Mouse (Mus musculus) hindbrain, embryonic 12.5 days (tissue): ENCODE results near the gene Phox2a. TPM values are rescaled to one million over a fixed set of nuclear protein-coding genes. Genes with fewer than 3 reads are reported as not detected.

Source experiments
- ATAC-seq: fragments of 200-750 bp; cut with Nextera tagmentation; 2 replicates; pipeline ENCODE4 v1.8.0; 2017; ENCODE audit warnings: moderate TSS enrichment; ENCODE audit not compliant: low FRiP score
- H3K27ac ChIP-seq: fragments of 300-500 bp; sonication (generic); 2 replicates; pipeline ENCODE4 v1.5.1; 2016; ENCODE audit warnings: mild to moderate bottlenecking
- H3K27me3 ChIP-seq: fragments of 300-500 bp; sonication (generic); 2 replicates; pipeline ENCODE4 v1.6.1; 2016; ENCODE audit warnings: mild to moderate bottlenecking
- H3K36me3 ChIP-seq: fragments of 300-500 bp; sonication (generic); 2 replicates; pipeline ENCODE4 v1.6.1; 2016; ENCODE audit warnings: mild to moderate bottlenecking
- H3K4me1 ChIP-seq: fragments of 300-500 bp; sonication (generic); 2 replicates; pipeline ENCODE4 v1.6.1; 2016
- H3K4me2 ChIP-seq: fragments of 300-500 bp; sonication (generic); replicated peaks from 2 replicates; pipeline ENCODE4 v1.6.1; 2016; ENCODE audit warnings: mild to moderate bottlenecking
- H3K4me3 ChIP-seq: fragments of 300-500 bp; sonication (generic); 2 replicates; pipeline ENCODE4 v1.5.1; 2016; ENCODE audit warnings: mild to moderate bottlenecking
- H3K9ac ChIP-seq: fragments of 300-500 bp; sonication (generic); 2 replicates; pipeline ENCODE4 v1.6.1; 2016; ENCODE audit warnings: mild to moderate bottlenecking, moderate library complexity
- H3K9me3 ChIP-seq: fragments of 300-500 bp; sonication (generic); replicated peaks from 2 replicates; pipeline ENCODE4 v1.6.1; 2016; ENCODE audit warnings: mild to moderate bottlenecking
- WGBS: fragments of 180-500 bp; shearing (Covaris S2); methylation state at CpG from one replicate; pipeline ENCODE4 v1.1.7; 2016; 5-methylcytosine and 5-hydroxymethylcytosine counted together
- polyA plus RNA-seq: library from polyadenylated mRNA; unstranded; fragments of >200 nt; fragmentation: Nextera tagmentation; extraction: Ambion mirVana; gene quantifications from 2 replicates; pipeline ENCODE4 v1.2.1, GENCODE M21; 2016

Phox2a gene
- polyA plus RNA-seq, result 3.8 and 4.4 TPM in 2 replicates

DNA sequence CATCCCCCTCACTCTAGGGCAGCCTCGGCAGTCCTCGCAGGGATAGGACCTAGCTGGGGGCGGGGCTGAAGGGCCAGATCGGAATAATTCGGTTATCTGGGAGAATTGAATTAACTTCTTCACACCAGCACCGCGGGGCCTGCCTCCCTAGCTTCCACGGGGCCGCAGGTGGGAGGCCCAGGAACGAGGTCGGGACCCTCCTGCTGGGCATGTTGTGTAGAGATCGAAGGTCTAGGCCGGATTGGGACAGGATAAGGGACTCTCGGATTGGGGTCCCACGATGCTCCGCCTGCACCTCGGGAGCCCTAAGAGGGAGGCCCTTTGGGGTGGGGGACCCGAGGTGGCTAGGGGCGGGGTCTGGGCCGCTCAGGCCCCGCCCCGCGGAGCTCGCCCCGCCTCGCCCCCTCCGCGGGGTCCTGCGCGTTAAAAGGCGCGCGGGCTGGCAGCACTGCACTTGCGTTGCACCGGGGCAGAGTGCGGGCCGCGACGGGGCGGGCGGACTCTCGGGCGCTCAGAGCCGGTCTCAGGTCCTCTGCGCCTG lies at the start of gene Phox2a:
Gene Phox2a, plus strand, starts transcription at position 453 of the 541 bp plus-strand sequence.
- Histone ChIP-seq H3K9ac (peak within 1 kb of the TSS; percentile 46), H3K27me3 (peaks cover 69% of the 10 kb centered on the region), H3K27ac (no peak within 1 kb of the TSS), H3K36me3 (no peaks in the 10 kb centered on the region), H3K9me3 (no peaks in the 10 kb centered on the region), H3K4me3 (peak within 1 kb of the TSS; percentile 32), H3K4me1 (peaks cover 30% of the 10 kb centered on the region), H3K4me2 (peak within 1 kb of the TSS; percentile 50)
- WGBS, result 1% methylated on average over 44 of the region's 45 CpGs
- peak; percentile 52; the same call in 1 of the 2 replicates for ATAC-seq

GRCm38 (mm10) chr7:101770051-101770450 lies 48.1 kb upstream of the Phox2a start:
- 0 out of 2 replicates have a peak overlapping the region, but pooled peaks have one; percentile 30 for H3K27ac ChIP-seq
- peaks cover 25% of the 10 kb centered on the region for H3K4me1 ChIP-seq
- WGBS, result 77% methylated on average over 7 of the region's 7 CpGs
- ATAC-seq, result no peak
- H3K36me3 ChIP-seq, result peaks cover 7% of the 10 kb centered on the region; the same call in 1 of the 2 replicates
- H3K9ac ChIP-seq, result no peak overlapping the region
- H3K27me3 ChIP-seq, result no peaks in the 10 kb centered on the region
- H3K4me3 ChIP-seq, result no peak overlapping the region
- H3K9me3 ChIP-seq, result no peaks in the 10 kb centered on the region
- H3K4me2 ChIP-seq, result no peak overlapping the region

- Histone ChIP-seq H3K36me3 (peaks cover 7% of the 10 kb centered on the region; the same call in 1 of the 2 replicates), H3K4me3 (no peak overlapping the region), H3K9me3 (no peaks in the 10 kb centered on the region), H3K4me2 (no peak overlapping the region), H3K9ac (no peak overlapping the region), H3K27me3 (no peaks in the 10 kb centered on the region), H3K27ac (no peak overlapping the region), H3K4me1 (peaks cover 25% of the 10 kb centered on the region)
- 70% methylated on average over 1 of the region's 1 CpGs for WGBS
- no peak for ATAC-seq
Observed at GRCm38 (mm10) chr7:101771604-101772003, 46.5 kb upstream of the Phox2a start.

DNA sequence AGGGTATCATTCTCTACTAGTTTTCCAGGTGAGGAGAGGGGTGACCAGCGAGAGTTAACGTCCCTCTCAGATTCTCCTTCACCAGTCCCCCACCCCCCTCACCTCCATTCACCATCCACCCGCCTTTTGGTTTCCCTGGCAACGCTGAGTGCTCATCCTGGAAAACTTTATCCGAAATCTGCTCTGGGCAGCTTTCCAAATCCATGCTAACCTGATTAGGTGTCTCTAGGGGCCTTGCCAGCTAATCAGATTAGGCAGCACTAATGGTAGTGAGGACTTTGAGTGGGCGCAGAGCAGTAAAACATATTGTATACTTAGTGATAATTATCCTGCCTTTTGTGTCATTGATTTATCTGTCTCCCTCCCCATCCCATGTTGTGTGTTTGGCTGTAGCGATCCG lies 45.4 kb upstream of the Phox2a start:
- Histone ChIP-seq H3K4me2 (no peak overlapping the region), H3K4me1 (peaks cover 25% of the 10 kb centered on the region), H3K27me3 (no peaks in the 10 kb centered on the region), H3K27ac (no peak overlapping the region), H3K36me3 (peaks cover 7% of the 10 kb centered on the region; the same call in 1 of the 2 replicates), H3K9me3 (no peaks in the 10 kb centered on the region), H3K9ac (no peak overlapping the region), H3K4me3 (no peak overlapping the region)
- no peak for ATAC-seq
- 58% methylated on average over 8 of the region's 8 CpGs for WGBS

DNA sequence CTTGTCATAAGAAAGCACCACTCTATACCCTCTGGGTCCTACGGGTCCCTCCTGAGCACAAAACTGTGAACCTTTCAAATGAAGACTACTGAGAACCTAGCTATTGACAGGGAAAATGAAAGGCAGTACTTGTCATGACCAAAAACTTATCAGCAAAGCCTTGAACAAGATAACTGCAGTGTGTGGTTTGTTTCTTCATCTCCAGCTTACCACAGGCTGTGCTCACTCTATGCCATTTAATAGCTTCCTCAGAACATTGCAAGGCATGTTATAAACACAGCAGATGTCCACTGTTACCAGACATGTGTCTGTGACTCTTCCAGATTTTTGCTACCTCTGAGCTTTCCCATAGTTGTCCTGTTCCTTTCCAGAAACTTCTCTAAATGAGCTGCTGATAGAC lies 41.1 kb upstream of the Phox2a start:
- H3K4me2 ChIP-seq, result no peak overlapping the region
- ATAC-seq, result no peak
- WGBS, result 95% methylated on average over 1 of the region's 1 CpGs
- H3K27ac ChIP-seq, result no peak overlapping the region
- H3K4me3 ChIP-seq, result no peak overlapping the region
- no peaks in the 10 kb centered on the region for H3K27me3 ChIP-seq
- H3K4me1 ChIP-seq, result peaks cover 11% of the 10 kb centered on the region
- peaks cover 33% of the 10 kb centered on the region for H3K36me3 ChIP-seq
- no peak overlapping the region for H3K9ac ChIP-seq
- H3K9me3 ChIP-seq, result no peaks in the 10 kb centered on the region

DNA sequence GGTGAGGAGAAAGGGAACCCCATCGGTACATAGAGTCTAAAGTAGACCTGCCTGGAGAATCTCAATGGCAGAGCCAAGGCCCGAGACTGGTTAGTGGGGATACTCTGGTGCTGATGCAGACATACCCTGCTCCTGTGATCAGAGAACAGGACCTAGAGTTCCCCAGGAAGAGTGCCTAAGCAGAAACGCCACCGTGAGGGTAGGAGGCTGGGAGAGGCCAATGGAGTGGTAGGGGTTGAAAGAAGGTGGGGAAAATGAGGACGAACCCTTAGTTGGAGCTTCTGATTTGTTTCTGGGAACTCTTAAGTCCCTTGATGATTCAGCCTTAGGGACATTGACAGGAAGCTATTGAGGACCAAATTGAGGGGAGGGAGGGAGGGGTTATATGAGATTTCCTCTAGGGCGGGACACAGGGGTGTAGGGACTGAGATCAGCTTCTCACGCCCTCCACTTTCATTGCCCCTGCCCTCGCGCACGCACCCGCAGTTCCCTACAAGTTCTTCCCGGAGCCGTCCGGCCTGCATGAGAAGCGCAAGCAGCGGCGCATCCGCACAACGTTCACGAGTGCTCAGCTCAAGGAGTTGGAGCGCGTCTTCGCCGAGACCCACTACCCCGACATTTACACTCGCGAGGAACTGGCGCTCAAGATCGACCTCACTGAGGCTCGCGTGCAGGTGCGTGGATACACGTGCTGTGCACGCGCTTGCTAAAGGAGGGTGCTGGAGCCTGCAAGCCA lies 2.4 kb downstream of the Phox2a start:
- Histone ChIP-seq H3K4me2 (peak overlapping the region; percentile 69), H3K27ac (no peak overlapping the region), H3K9me3 (no peaks in the 10 kb centered on the region), H3K27me3 (peaks cover 84% of the 10 kb centered on the region), H3K4me1 (peaks cover 30% of the 10 kb centered on the region), H3K9ac (no peak overlapping the region), H3K4me3 (peak overlapping the region; percentile 38), H3K36me3 (peaks cover 9% of the 10 kb centered on the region)
- ATAC-seq, result no peak
- 3% methylated on average over 35 of the region's 35 CpGs for WGBS

- peaks cover 23% of the 10 kb centered on the region for H3K36me3 ChIP-seq
- WGBS, result under 1% methylated on average over 70 of the region's 71 CpGs
- no peaks in the 10 kb centered on the region for H3K9me3 ChIP-seq
- H3K4me2 ChIP-seq, result peak overlapping the region; percentile 69
- peak overlapping the region; percentile 38 for H3K4me3 ChIP-seq
- H3K27me3 ChIP-seq, result peaks cover 76% of the 10 kb centered on the region
- no peak overlapping the region for H3K27ac ChIP-seq
- ATAC-seq, result peak; percentile 57
- H3K9ac ChIP-seq, result peak overlapping the region; percentile 47
- peaks cover 30% of the 10 kb centered on the region for H3K4me1 ChIP-seq
Observed at GRCm38 (mm10) chr7:101821571-101822501, 3.7 kb downstream of the Phox2a start.

- Histone ChIP-seq H3K27me3 (peaks cover 63% of the 10 kb centered on the region), H3K9ac (no peak overlapping the region), H3K27ac (no peak overlapping the region), H3K4me1 (peaks cover 25% of the 10 kb centered on the region), H3K4me3 (no peak overlapping the region), H3K36me3 (peaks cover 35% of the 10 kb centered on the region), H3K9me3 (no peaks in the 10 kb centered on the region), H3K4me2 (no peak overlapping the region)
- peak; percentile 26; the same call in 1 of the 2 replicates for ATAC-seq
- WGBS, result 31% methylated on average over 27 of the region's 32 CpGs
Observed at GRCm38 (mm10) chr7:101822836-101823757, 5.0 kb downstream of the Phox2a start.

DNA sequence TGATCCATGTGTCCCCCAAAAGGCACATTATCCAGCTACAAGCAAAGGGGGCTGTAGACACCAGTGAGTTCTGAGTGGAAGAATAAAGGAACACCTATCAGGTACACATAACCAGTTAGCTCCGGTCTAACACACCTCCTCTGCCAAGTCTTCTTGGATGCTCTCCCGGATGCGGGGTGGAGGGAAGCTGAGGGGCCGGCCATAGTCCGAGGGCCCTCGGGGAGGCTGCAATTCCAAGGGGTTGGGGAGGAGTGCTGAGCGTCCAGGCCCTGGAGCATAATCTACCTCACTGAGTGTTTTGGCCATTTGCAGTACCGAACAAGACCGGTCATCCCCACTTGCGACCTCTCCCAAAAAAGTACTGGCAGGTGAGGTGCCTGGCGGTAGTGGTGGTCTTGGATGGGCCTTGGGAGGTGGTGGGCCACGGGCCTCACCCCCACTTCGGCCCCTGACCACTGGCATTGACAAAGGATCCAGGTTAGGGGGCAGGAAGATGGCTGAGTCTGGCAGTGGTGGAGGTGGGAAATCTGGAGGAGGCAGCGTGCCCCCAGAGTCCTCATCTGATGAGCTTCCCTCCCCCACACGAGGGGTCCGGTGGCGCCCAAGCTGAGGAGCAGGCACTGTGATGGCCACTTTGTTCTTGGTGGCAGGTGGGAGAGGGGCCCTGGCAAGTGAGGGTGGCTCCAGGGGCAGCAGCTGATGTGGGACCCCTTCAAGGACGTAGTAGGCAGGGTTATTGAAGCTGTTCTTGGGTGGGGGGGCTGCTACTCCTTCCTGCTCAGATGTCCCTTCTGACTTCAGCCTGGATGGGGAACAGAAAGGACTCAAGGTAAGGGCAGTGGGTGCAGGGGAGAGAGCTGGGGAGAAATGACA lies 5.9 kb downstream of the Phox2a start:
- no peak overlapping the region for H3K9ac ChIP-seq
- peaks cover 54% of the 10 kb centered on the region for H3K27me3 ChIP-seq
- peaks cover 20% of the 10 kb centered on the region for H3K4me1 ChIP-seq
- WGBS, result 84% methylated on average over 18 of the region's 18 CpGs
- no peak overlapping the region for H3K4me2 ChIP-seq
- peaks cover 44% of the 10 kb centered on the region for H3K36me3 ChIP-seq
- no peak for ATAC-seq
- H3K4me3 ChIP-seq, result no peak overlapping the region
- H3K9me3 ChIP-seq, result no peaks in the 10 kb centered on the region
- no peak overlapping the region for H3K27ac ChIP-seq

DNA sequence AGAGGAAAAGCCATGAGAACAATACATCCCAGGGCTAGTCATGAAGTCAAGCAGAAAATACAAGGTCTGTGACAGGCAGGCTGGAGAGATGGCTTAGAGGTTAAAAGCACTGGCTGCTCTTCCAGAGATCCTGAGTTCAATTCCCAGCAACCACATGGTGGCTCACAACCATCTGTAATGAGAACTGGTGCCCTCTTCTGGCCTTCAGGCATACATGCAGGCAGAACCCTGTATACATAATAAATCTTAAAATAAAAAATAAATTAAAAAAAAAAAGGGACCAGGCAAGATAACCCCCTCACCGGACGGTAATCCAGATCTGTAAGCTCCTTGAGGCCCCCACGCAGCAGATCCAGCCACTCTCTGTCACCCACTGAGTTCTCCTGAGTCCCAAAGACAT lies 12.3 kb downstream of the Phox2a start:
- Histone ChIP-seq H3K9ac (no peak overlapping the region), H3K27ac (no peak overlapping the region), H3K4me2 (no peak overlapping the region), H3K4me3 (no peak overlapping the region), H3K9me3 (no peaks in the 10 kb centered on the region), H3K36me3 (peaks cover 77% of the 10 kb centered on the region), H3K27me3 (no peaks in the 10 kb centered on the region), H3K4me1 (peaks cover 20% of the 10 kb centered on the region)
- no peak for ATAC-seq
- WGBS, result 93% methylated on average over 3 of the region's 3 CpGs

- Histone ChIP-seq H3K4me3 (no peak overlapping the region), H3K36me3 (peaks cover 67% of the 10 kb centered on the region), H3K4me2 (no peak overlapping the region), H3K4me1 (peaks cover 25% of the 10 kb centered on the region), H3K27me3 (no peaks in the 10 kb centered on the region), H3K27ac (no peak overlapping the region), H3K9me3 (no peaks in the 10 kb centered on the region), H3K9ac (no peak overlapping the region)
- ATAC-seq, result no peak
- 96% methylated on average over 8 of the region's 8 CpGs for WGBS
Observed at GRCm38 (mm10) chr7:101831437-101831836, 13.3 kb downstream of the Phox2a start.
